Mouse (Mus musculus) heart, embryonic 14.5 days (tissue): Measurements from ENCODE around the gene Ece1. TPM values are rescaled to one million over a fixed set of nuclear protein-coding genes. Genes with fewer than 3 reads are reported as not detected.

ENCODE experiments used
- ATAC-seq: fragments of 200-750 bp; cut with Nextera tagmentation; 2 replicates; pipeline ENCODE4 v1.8.0; 2017; ENCODE audit warnings: low read depth, moderate TSS enrichment; ENCODE audit not compliant: insufficient number of reproducible peaks, insufficient read depth, low FRiP score
- H3K27ac ChIP-seq, 2 experiments: fragments of 200-500 bp in 1 of 2; fragments of 300-500 bp in 1 of 2; sonication (generic) in 1 of 2; replicated peaks in 1 of 2; 2 replicates each; pipeline ENCODE4 v1.5.1; 2012 to 2014; ENCODE audit warnings: low read depth in 2 of 2, low read length in 2 of 2, control low read depth in 1 of 2, mild to moderate bottlenecking in 1 of 2, mixed read lengths in 1 of 2; ENCODE audit not compliant: control insufficient read depth in 1 of 2, insufficient read depth in 1 of 2
- H3K27me3 ChIP-seq: fragments of 300-500 bp; sonication (generic); 2 replicates; pipeline ENCODE4 v1.6.1; 2014; ENCODE audit warnings: mild to moderate bottlenecking, low read length, control low read depth; ENCODE audit not compliant: control insufficient read depth, insufficient read depth
- H3K36me3 ChIP-seq: fragments of 300-500 bp; sonication (generic); 2 replicates; pipeline ENCODE4 v1.6.1; 2014; ENCODE audit warnings: mild to moderate bottlenecking, control low read depth, low read length, mixed read lengths; ENCODE audit not compliant: control insufficient read depth, insufficient read depth
- H3K4me1 ChIP-seq, 2 experiments: fragments of 200-500 bp in 1 of 2; fragments of 300-500 bp in 1 of 2; sonication (generic) in 1 of 2; 2 replicates each; pipeline ENCODE4 v1.6.1; 2012 to 2014; ENCODE audit warnings: low read length in 2 of 2, control low read depth in 1 of 2, mixed read lengths in 1 of 2; ENCODE audit not compliant: control insufficient read depth in 2 of 2, insufficient read depth in 2 of 2
- H3K4me2 ChIP-seq: fragments of 300-500 bp; sonication (generic); 2 replicates; pipeline ENCODE4 v1.6.1; 2014; ENCODE audit warnings: mild to moderate bottlenecking, low read length
- H3K4me3 ChIP-seq, 2 experiments: fragments of 200-500 bp in 1 of 2; fragments of 300-500 bp in 1 of 2; sonication (generic) in 1 of 2; 2 replicates each; pipeline ENCODE4 v1.5.1; 2012 to 2014; ENCODE audit warnings: low read length in 2 of 2, mild to moderate bottlenecking in 2 of 2, control low read depth in 1 of 2, low read depth in 1 of 2, moderate library complexity in 1 of 2; ENCODE audit not compliant: control insufficient read depth in 1 of 2, insufficient read depth in 1 of 2
- H3K9ac ChIP-seq: fragments of 300-500 bp; sonication (generic); 2 replicates; pipeline ENCODE4 v1.6.1; 2014; ENCODE audit warnings: mild to moderate bottlenecking, low read length
- H3K9me3 ChIP-seq: fragments of 300-500 bp; sonication (generic); 2 replicates; pipeline ENCODE4 v1.6.1; 2016; ENCODE audit warnings: low read length, control low read depth; ENCODE audit not compliant: control insufficient read depth
- WGBS: fragments of 180-500 bp; shearing (Covaris S2); extraction: QIAGEN DNeasy Blood & Tissue Kit; methylation state at CpG from one replicate; pipeline ENCODE4 v1.1.7; 2014; 5-methylcytosine and 5-hydroxymethylcytosine counted together
- polyA plus RNA-seq: library from polyadenylated mRNA; unstranded; fragments of >200 nt; fragmentation: Nextera tagmentation; extraction: Ambion mirVana; gene quantifications from 2 replicates; pipeline ENCODE4 v1.2.1, GENCODE M21; 2014

Ece1 gene
- polyA plus RNA-seq, 1 experiment from 2014 or later: 92.8 TPM

- ATAC-seq: no peak
- Histone ChIP-seq H3K27ac (peak overlapping the region; percentile 7 to 13; a peak in 2 of 4 replicates), H3K4me1 (peaks cover 25 to 31% of the 10 kb centered on the region in 2 experiments), H3K27me3 (no peaks in the 10 kb centered on the region), H3K4me2 (peak overlapping the region; percentile 83), H3K9ac (peak overlapping the region; percentile 35), H3K9me3 (no peaks in the 10 kb centered on the region), H3K4me3 (peak overlapping the region; percentile 0 to 7; a peak in 2 of 4 replicates), H3K36me3 (no peaks in the 10 kb centered on the region)
- 35% methylated on average over 10 of the region's 10 CpGs for WGBS
Observed at GRCm38 (mm10) chr4:137865221-137865641, 3.2 kb downstream of the Ece1 start.

DNA sequence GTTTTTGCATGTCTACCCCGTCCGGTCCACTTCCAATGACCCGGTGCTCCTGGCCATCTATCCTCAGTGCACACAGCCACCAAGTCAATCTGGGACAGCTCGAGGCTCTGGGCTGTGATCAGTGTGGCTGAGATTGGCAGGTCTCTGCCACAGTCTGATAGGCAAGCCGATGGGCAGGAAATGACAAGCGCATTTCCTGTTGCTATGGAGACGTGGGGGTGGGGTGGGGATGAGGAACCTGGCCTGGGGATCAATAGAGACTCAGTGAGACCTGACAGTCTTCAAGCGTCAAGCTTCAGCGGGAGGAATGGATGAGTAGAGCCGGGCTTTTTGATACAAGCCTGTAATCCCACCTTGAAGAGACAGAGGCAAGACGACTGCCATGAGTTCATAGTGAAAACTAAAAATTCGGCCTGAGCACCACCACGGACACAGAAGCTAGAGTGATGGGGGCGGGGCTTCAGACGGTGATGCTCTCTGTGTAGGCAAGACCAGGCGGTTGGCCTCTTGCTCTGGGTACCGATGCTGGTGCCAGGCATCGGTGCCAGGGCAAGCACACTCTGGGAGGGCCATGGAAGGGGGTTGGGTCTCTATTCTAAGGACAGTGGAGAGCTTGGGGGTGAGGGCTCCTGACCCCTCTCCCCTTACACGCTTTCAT is 4.3 kb downstream of the Ece1 start:
- Histone ChIP-seq H3K9ac (no peak overlapping the region), H3K27me3 (no peaks in the 10 kb centered on the region), H3K4me2 (no peak overlapping the region), H3K27ac (no peak overlapping the region), H3K36me3 (no peaks in the 10 kb centered on the region), H3K4me3 (no peak overlapping the region), H3K9me3 (no peaks in the 10 kb centered on the region), H3K4me1 (peaks cover 25 to 33% of the 10 kb centered on the region in 2 experiments)
- no peak for ATAC-seq
- WGBS: 47% methylated on average over 19 of the region's 19 CpGs

DNA sequence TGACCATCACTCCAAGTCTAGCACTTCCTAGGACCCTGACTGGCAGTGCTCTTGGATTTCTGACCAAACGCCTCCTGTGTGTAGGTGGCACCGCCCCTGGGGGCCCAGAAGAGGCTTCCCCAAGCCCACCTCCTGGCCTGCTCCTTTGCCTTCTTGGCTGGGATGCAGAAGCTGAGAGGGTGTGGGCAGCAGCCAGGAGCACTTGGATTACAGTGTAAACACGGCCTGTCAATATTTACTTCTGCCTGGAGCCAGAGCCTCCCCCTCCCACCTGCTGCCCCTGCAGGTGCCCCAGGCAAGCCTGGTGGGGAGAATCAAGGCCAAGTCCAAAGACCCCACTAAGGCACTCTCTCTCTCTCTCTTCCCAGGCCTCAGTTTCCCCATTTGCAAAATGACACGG is 5.2 kb downstream of the Ece1 start:
- Histone ChIP-seq H3K9ac (no peak overlapping the region), H3K4me1 (peaks cover 25 to 33% of the 10 kb centered on the region in 2 experiments), H3K27ac (no peak overlapping the region), H3K4me2 (no peak overlapping the region), H3K9me3 (no peaks in the 10 kb centered on the region), H3K27me3 (no peaks in the 10 kb centered on the region), H3K4me3 (no peak overlapping the region), H3K36me3 (no peaks in the 10 kb centered on the region)
- ATAC-seq: no peak
- WGBS: 57% methylated on average over 4 of the region's 4 CpGs

GRCm38 (mm10) chr4:137867675-137868257 is 5.7 kb downstream of the Ece1 start:
- ATAC-seq: no peak
- Histone ChIP-seq H3K9ac (no peak overlapping the region), H3K4me3 (no peak overlapping the region), H3K27ac (no peak overlapping the region), H3K36me3 (no peaks in the 10 kb centered on the region), H3K4me1 (peaks cover 25 to 33% of the 10 kb centered on the region in 2 experiments), H3K27me3 (no peaks in the 10 kb centered on the region), H3K9me3 (no peaks in the 10 kb centered on the region), H3K4me2 (no peak overlapping the region)
- 73% methylated on average over 13 of the region's 13 CpGs for WGBS

GRCm38 (mm10) chr4:137869667-137870274 is 7.7 kb downstream of the Ece1 start:
- Histone ChIP-seq H3K36me3 (no peaks in the 10 kb centered on the region), H3K9me3 (no peaks in the 10 kb centered on the region), H3K27ac (no peak overlapping the region), H3K9ac (no peak overlapping the region; the same call in 1 of the 2 replicates), H3K4me3 (no peak overlapping the region), H3K4me1 (peaks cover 26 to 39% of the 10 kb centered on the region in 2 experiments), H3K27me3 (no peaks in the 10 kb centered on the region), H3K4me2 (peak overlapping the region; percentile 27; the same call in 1 of the 2 replicates)
- 17% methylated on average over 16 of the region's 16 CpGs for WGBS
- no peak for ATAC-seq

GRCm38 (mm10) chr4:137870979-137871378 is 8.9 kb downstream of the Ece1 start:
- 92% methylated on average over 4 of the region's 4 CpGs for WGBS
- Histone ChIP-seq H3K36me3 (no peaks in the 10 kb centered on the region), H3K27ac (no peak overlapping the region), H3K9me3 (no peaks in the 10 kb centered on the region), H3K4me2 (no peak overlapping the region), H3K9ac (no peak overlapping the region), H3K4me1 (peaks cover 18 to 40% of the 10 kb centered on the region in 2 experiments), H3K27me3 (no peaks in the 10 kb centered on the region), H3K4me3 (no peak overlapping the region)
- no peak for ATAC-seq

GRCm38 (mm10) chr4:137871431-137871830 is 9.4 kb downstream of the Ece1 start:
- H3K36me3 ChIP-seq: no peaks in the 10 kb centered on the region
- no peaks in the 10 kb centered on the region for H3K27me3 ChIP-seq
- no peak overlapping the region for H3K4me2 ChIP-seq
- no peak for ATAC-seq
- H3K9ac ChIP-seq: no peak overlapping the region
- WGBS: 76% methylated on average over 8 of the region's 8 CpGs
- H3K4me1 ChIP-seq: peaks cover 18 to 40% of the 10 kb centered on the region in 2 experiments
- H3K4me3 ChIP-seq: no peak overlapping the region
- no peak overlapping the region for H3K27ac ChIP-seq
- H3K9me3 ChIP-seq: no peaks in the 10 kb centered on the region
